Mouse (Mus musculus): ENCODE data around the gene Serpinb6b. TPM values are rescaled to one million over a fixed set of nuclear protein-coding genes. Genes with fewer than 3 reads are reported as not detected.
A peak's percentile ranks its signal among the peaks of the same experiment; 100 is the strongest.

Serpinb6b gene
- polyA plus RNA-seq, 1 experiment from 2014 or later, result 0.52 TPM

DNA sequence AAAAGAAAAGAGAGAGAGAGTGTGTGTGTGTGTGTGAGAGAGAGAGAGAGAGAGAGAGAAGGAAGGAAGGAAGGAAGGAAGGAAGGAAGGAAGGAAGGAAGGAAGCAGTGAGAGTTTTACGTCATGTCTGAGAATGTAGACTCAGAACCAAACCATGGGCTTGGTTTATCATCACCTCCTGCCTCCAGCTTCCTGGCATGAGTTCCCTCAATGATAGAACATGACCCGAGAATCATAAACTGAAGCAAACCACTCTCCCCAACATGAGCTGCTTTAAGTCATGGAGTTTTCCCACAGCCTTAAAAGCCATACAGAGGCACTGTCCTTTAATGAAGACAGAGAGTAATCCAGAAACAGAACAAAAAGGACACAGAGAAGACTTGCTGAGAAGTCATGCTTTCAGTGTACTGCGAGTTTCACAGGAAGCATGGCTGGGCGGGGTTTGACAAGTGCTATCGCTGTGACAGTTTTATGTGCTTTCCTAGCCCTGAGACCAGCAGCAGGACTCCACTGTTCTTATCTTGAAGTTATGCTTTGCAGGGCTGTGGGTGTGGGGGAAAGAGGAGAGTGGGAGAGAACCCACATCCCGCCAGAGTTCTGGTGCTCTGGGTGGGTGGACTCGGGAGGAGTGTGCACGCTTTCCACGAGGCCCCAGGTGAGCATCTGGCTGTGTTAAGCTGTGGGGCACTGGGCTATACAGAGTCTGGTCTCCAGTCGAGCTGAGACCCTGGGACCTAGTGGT lies 28.3 kb downstream of the Serpinb6b start:
- Histone ChIP-seq H3K4me1 (no peaks in the 10 kb centered on the region), H3K27ac (no peak overlapping the region), H3K4me2 (no peak overlapping the region), H3K36me3 (replicated peaks) (no peaks in the 10 kb centered on the region), H3K9ac (no peak overlapping the region), H3K4me3 (replicated peaks) (no peak overlapping the region), H3K9me3 (no peaks in the 10 kb centered on the region), H3K27me3 (no peaks in the 10 kb centered on the region)
- WGBS, result 85% methylated on average over 10 of the region's 10 CpGs
- no peak for ATAC-seq (ENCODE audit: low FRiP score)

DNA sequence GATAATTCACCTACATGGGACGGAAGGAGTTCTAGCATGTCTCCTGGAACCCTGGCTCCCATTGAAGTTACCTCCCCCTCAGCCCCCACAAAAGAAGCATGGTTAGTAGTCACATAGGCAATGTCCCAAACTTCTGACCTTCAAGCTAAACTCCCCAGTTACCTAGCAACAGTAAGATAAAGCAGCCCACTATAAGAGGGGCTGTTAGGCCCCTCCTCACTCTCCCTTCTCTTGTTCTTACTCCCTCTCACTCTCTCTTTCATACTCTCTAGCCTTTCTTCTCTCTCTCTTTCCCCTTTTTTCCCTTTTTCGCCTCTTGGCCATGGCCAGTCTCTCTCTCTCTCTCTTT lies 28.9 kb downstream of the Serpinb6b start:
- WGBS, result 71% methylated on average over 2 of the region's 2 CpGs
- Histone ChIP-seq H3K27ac (no peak overlapping the region), H3K9ac (no peak overlapping the region), H3K27me3 (no peaks in the 10 kb centered on the region), H3K9me3 (no peaks in the 10 kb centered on the region), H3K4me1 (no peaks in the 10 kb centered on the region), H3K36me3 (replicated peaks) (no peaks in the 10 kb centered on the region), H3K4me3 (replicated peaks) (no peak overlapping the region), H3K4me2 (no peak overlapping the region)
- ATAC-seq (ENCODE audit: low FRiP score), result no peak

DNA sequence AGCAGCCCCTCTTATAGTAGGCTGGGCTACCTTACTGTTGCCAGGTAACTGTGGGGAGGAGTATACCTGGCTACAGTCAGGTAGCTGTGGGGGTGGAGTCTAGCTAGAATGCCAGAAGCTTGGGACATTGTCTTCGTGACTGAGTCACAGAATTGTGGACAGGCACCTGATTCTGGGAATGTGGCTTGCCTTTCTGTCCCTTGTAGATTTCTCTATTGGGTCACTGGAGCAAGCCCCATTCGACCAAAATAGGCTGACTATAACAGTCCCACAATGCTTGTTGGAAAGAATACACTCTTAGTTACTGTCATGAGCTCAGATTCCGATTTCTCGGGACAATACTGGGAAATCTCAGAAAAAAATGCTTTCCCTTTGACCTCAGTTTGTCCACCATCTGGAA lies 30.0 kb downstream of the Serpinb6b start:
- Histone ChIP-seq H3K36me3 (replicated peaks) (no peaks in the 10 kb centered on the region), H3K9ac (no peak overlapping the region), H3K4me1 (no peaks in the 10 kb centered on the region), H3K9me3 (no peaks in the 10 kb centered on the region), H3K27ac (no peak overlapping the region), H3K4me2 (no peak overlapping the region), H3K27me3 (no peaks in the 10 kb centered on the region), H3K4me3 (replicated peaks) (no peak overlapping the region)
- no peak for ATAC-seq (ENCODE audit: low FRiP score)
- 80% methylated on average over 4 of the region's 4 CpGs for WGBS

DNA sequence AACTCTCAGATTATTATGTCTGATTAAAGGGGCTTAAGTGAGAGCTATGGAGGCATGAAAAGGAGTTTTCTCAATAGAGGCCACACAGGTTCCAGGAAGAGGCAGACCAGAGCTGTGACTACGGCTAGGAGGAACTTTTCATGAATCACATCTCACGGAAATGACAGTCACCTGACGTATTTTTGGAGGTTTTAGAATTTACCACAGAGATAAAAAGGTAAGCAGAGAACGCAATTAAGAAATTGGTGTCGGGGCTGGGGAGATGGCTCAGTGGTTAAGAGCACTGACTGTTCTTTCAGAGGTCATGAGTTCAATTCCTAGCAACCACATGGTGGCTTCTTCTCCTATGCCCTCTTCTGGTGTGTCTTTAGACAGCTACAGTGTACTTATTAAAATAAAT lies 36.3 kb downstream of the Serpinb6b start:
- Histone ChIP-seq H3K4me1 (peaks cover 5% of the 10 kb centered on the region), H3K9me3 (no peaks in the 10 kb centered on the region), H3K4me3 (replicated peaks) (no peak overlapping the region), H3K4me2 (no peak overlapping the region), H3K27ac (no peak overlapping the region), H3K36me3 (replicated peaks) (no peaks in the 10 kb centered on the region), H3K27me3 (no peaks in the 10 kb centered on the region), H3K9ac (no peak overlapping the region)
- no peak for ATAC-seq (ENCODE audit: low FRiP score)
- 90% methylated on average over 5 of the region's 5 CpGs for WGBS

DNA sequence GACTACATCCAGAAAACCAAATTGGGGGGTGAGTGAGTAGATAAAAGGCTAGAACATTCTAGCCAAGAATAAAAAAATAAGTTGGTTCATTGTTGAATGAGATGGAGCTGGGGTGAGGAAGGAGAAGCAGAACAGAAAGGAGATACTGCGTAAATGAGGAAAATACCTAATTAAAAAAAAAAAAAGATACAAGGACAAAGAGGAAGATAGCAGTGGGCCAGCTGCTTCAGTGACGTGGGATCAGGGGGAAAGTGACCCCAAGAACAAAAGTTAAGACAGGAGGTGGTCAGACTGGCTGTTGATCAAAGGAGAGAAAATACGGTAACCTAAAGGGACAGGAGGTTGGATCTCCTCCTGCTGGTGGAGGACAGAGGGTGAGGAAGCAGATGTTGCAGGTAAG lies 37.9 kb downstream of the Serpinb6b start, which contains the start of gene Serpinb9:
TSS of gene Serpinb9 (plus strand) at position 301 of the 400 bp plus-strand sequence.
- no peak within 1 kb of the TSS; the same call in 1 of the 2 replicates for H3K4me3 ChIP-seq (replicated peaks)
- H3K9ac ChIP-seq, result no peak within 1 kb of the TSS
- 76% methylated on average over 3 of the region's 3 CpGs for WGBS
- H3K27ac ChIP-seq, result no peak within 1 kb of the TSS
- H3K36me3 ChIP-seq (replicated peaks), result no peaks in the 10 kb centered on the region
- no peaks in the 10 kb centered on the region for H3K9me3 ChIP-seq
- H3K4me1 ChIP-seq, result peaks cover 5% of the 10 kb centered on the region
- H3K4me2 ChIP-seq, result peak within 1 kb of the TSS; percentile 36; the same call in 1 of the 2 replicates
- no peaks in the 10 kb centered on the region for H3K27me3 ChIP-seq
- ATAC-seq (ENCODE audit: low FRiP score), result no peak

DNA sequence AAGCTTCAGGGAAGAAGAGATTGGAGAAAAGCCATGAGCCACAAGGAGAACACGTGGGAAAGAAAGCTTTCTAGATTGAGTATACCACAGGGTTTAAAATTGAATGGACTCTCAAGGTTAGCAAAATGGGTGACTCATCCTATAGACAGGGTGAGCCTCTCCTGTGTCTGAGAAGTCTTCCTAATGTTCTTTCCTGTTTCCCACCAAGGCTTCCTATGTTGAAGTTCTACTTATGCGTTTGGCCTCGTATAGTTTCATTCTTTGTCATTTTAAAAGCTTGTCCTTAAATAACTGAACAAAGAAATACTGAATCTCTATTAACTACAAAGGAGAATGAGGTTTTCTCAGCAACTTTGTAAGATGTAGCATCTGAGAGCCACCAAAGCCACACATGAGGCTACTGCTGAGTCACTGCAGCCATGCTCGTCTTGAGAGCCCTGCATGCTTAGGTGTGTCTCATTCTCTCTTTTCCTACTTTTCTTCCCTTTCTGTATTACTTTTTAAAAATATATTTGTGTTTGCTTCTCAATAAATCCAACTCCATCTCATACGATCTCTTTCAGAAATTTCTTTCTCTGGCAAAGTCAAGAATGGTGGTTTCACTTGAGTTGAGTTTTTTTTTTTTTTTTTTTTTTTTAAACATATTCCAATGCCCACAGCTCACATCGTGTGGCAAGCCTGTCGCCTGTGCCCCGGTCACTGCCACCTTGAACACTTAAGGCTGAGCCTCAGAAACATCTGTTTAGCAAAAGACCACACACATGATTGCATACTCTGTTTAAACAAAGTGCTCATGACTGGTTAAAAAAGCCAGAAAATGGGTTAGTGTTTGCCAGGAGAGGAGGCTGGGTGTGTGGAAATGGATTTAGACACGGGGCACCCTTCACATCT lies 38.8 kb downstream of the Serpinb6b start:
- Histone ChIP-seq H3K4me2 (peak overlapping the region; percentile 36), H3K9ac (peak overlapping the region; percentile 9; the same call in 1 of the 2 replicates)
- 71% methylated on average over 9 of the region's 9 CpGs for WGBS

DNA sequence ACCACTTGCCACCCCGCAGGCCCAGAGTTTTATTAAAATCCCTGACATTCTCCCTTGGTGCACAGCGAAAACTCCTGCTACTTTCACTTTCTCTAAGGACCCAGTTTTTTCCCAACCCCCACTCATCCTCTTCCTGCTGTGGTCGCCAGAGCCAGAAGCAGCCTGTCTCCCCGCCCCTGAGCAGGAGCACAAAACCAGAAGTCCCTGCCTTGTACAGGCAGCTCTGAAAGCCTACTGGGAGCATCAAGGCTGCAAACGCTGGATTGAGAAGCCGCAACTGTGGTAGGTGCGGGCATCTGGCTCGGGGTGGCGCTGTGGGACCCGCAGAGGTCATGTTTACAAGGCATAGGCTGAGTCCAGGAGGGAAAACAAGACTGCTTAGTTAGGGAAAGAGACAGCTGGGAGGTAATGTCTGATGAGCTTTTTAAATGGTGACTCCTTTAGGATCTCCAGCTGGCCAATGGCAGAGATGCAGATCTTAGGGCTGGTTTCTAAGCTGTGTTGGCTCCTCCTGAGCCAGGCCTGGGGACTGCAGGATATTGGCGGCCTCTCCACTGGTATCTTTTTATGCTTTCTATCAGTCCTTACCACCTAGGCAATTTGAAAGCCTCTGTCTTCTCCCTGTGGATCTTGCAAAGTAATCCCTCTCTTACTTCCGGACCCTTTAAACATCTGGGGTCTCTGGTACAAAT lies 39.6 kb downstream of the Serpinb6b start:
- H3K4me2 ChIP-seq, result peak overlapping the region; percentile 36
- peak; percentile 51; the same call in 1 of the 2 replicates for ATAC-seq (ENCODE audit: low FRiP score)
- no peaks in the 10 kb centered on the region for H3K36me3 ChIP-seq (replicated peaks)
- no peaks in the 10 kb centered on the region for H3K9me3 ChIP-seq
- H3K4me3 ChIP-seq (replicated peaks), result peak overlapping the region; percentile 19
- no peaks in the 10 kb centered on the region for H3K27me3 ChIP-seq
- 21% methylated on average over 12 of the region's 12 CpGs for WGBS
- peak overlapping the region; percentile 9; the same call in 1 of the 2 replicates for H3K9ac ChIP-seq
- no peak overlapping the region for H3K27ac ChIP-seq
- H3K4me1 ChIP-seq, result peaks cover 5% of the 10 kb centered on the region

More for the DNA sequence above, 38.8 kb downstream of the Serpinb6b start:
- Histone ChIP-seq H3K27me3 (no peaks in the 10 kb centered on the region), H3K4me3 (replicated peaks) (peak overlapping the region; percentile 19), H3K9me3 (no peaks in the 10 kb centered on the region), H3K4me1 (peaks cover 5% of the 10 kb centered on the region), H3K36me3 (replicated peaks) (no peaks in the 10 kb centered on the region), H3K27ac (no peak overlapping the region)
- ATAC-seq (ENCODE audit: low FRiP score), result no peak

DNA sequence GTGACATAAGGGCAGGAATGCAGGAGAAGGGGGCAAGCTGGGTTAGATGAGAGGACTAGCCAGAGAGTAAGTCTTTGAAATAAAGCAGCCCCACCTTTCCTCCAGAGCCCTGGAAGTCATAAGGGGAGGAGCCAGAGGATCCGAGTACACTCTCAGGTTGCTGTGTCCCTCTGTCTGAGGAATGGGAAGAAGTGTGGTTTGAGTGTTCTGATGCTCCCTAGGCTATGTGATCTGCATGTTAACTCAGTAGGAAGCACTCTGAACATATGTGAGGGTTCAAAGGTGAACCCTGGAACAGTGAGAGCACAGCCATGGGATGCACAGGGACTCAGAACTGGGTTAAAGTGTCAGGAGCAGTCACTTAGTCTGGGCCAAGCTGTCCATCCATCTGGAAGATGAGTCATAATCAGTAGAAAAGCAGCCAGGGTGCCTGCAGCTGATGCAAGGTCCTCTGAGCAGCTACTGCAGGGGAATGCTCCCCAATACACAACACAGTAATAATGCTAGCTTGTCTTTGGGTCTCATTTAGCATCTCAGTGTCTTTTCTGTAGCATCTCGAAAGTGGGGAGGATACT lies 40.6 kb downstream of the Serpinb6b start:
- no peak overlapping the region for H3K27ac ChIP-seq
- H3K27me3 ChIP-seq, result no peaks in the 10 kb centered on the region
- no peak overlapping the region for H3K4me2 ChIP-seq
- 61% methylated on average over 2 of the region's 2 CpGs for WGBS
- no peaks in the 10 kb centered on the region for H3K9me3 ChIP-seq
- H3K4me3 ChIP-seq (replicated peaks), result no peak overlapping the region
- peaks cover 5% of the 10 kb centered on the region for H3K4me1 ChIP-seq
- H3K36me3 ChIP-seq (replicated peaks), result no peaks in the 10 kb centered on the region
- H3K9ac ChIP-seq, result no peak overlapping the region
- ATAC-seq (ENCODE audit: low FRiP score), result no peak

DNA sequence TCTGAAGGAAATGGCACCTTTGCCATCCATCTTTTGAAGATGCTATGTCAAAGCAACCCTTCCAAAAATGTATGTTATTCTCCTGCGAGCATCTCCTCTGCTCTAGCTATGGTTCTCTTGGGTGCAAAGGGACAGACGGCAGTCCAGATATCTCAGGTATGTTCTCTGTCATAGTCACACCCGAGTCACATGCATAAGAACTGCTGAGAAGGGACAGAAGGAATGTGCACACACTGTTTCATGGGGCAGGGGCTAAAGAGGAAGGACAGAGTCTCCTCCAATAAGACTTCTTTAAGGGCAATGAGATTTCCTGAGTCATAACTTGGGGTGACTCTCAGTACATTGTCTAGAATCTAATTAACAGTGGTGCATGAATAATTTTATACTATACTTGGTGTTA lies 41.5 kb downstream of the Serpinb6b start:
- no peaks in the 10 kb centered on the region for H3K9me3 ChIP-seq
- no peak overlapping the region for H3K27ac ChIP-seq
- H3K27me3 ChIP-seq, result no peaks in the 10 kb centered on the region
- WGBS, result 86% methylated on average over 3 of the region's 3 CpGs
- H3K9ac ChIP-seq, result no peak overlapping the region
- ATAC-seq (ENCODE audit: low FRiP score), result no peak
- no peaks in the 10 kb centered on the region for H3K36me3 ChIP-seq (replicated peaks)
- H3K4me2 ChIP-seq, result no peak overlapping the region
- H3K4me3 ChIP-seq (replicated peaks), result no peak overlapping the region
- H3K4me1 ChIP-seq, result peaks cover 5% of the 10 kb centered on the region

DNA sequence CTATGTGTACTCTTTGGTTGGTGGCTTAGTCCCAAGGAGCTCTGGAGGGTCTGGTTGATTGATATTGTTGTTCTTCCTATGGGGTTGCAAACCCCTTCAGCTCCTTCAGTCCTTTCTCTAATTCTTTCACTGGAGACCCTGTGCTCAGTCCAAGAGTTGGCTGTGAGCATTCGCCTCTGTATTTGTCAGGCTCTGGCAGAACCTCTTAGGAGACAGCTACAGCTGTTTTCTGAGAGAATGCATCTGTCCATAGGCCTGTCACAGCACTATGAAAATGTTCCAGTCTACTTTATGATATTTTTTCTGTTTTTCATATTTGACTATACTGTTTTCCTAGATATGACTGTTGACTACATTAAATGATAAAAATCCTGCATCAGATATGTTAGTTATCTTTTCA lies 47.4 kb downstream of the Serpinb6b start:
- no peaks in the 10 kb centered on the region for H3K27me3 ChIP-seq
- 70% methylated on average over 1 of the region's 1 CpGs for WGBS
- no peak overlapping the region for H3K9ac ChIP-seq
- H3K36me3 ChIP-seq (replicated peaks), result no peaks in the 10 kb centered on the region
- ATAC-seq (ENCODE audit: low FRiP score), result no peak
- H3K4me1 ChIP-seq, result no peaks in the 10 kb centered on the region
- no peak overlapping the region for H3K4me3 ChIP-seq (replicated peaks)
- H3K9me3 ChIP-seq, result no peaks in the 10 kb centered on the region
- H3K27ac ChIP-seq, result no peak overlapping the region
- H3K4me2 ChIP-seq, result no peak overlapping the region

DNA sequence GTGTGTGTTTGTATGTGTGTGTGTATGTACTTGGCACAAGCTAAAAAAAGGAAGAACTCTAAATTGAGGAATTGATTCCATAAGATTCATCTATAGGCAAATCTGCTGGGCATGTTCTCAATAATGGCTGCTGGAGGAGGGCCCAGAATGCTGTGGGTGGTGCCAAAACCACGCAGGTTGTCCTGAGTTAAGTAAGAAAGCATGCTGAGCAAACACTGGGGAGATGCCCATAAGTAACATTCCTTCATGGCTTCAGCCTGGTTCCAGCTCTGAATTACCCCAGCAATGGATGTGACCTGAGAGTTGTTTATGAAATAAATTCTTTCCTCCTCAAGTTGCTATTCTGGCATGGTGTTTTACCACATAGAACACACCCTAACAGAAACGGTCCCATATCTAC lies 48.3 kb downstream of the Serpinb6b start:
- no peak overlapping the region for H3K27ac ChIP-seq
- H3K9me3 ChIP-seq, result no peaks in the 10 kb centered on the region
- H3K4me2 ChIP-seq, result no peak overlapping the region
- ATAC-seq (ENCODE audit: low FRiP score), result no peak
- 63% methylated on average over 2 of the region's 2 CpGs for WGBS
- no peak overlapping the region for H3K9ac ChIP-seq
- no peaks in the 10 kb centered on the region for H3K27me3 ChIP-seq
- no peak overlapping the region for H3K4me3 ChIP-seq (replicated peaks)
- H3K4me1 ChIP-seq, result no peaks in the 10 kb centered on the region
- H3K36me3 ChIP-seq (replicated peaks), result no peaks in the 10 kb centered on the region

DNA sequence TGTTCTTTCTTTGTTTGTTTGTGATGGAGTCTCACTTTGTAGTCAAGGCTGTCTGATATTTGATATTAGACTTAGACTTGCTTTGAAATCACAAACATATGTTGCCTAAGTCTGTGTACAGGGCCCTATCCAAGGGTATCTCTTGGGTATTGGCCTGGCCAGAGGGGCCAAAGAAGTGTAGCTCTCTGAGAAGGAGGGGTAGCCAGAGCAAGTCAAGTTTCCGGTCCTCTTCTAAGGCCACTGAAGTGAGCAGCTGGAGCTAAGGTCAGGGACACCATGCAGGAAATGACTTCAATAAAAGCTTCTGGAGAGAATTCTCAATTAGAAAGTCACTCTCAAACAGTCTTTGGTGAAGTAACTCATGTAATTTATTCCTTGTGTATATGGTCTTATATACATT lies 57.4 kb downstream of the Serpinb6b start:
- WGBS, result 96% methylated on average over 1 of the region's 1 CpGs
- Histone ChIP-seq H3K4me2 (no peak overlapping the region), H3K27ac (no peak overlapping the region), H3K9me3 (0 out of 2 replicates have a peak, but pooled peaks cover 6% of the 10 kb centered on the region), H3K4me1 (no peaks in the 10 kb centered on the region), H3K9ac (no peak overlapping the region), H3K4me3 (replicated peaks) (no peak overlapping the region), H3K36me3 (replicated peaks) (no peaks in the 10 kb centered on the region), H3K27me3 (no peaks in the 10 kb centered on the region)
- ATAC-seq (ENCODE audit: low FRiP score), result no peak

All from forebrain, embryonic 12.5 days (tissue).